Mouse (Mus musculus) megakaryocyte, embryonic 14.5 days (primary cell): ENCODE results near the gene Naaa.

Experiments
- FLI1 ChIP-seq: IDR thresholded peaks from 2 replicates; pipeline ENCODE4 v1.6.1; 2012; ENCODE audit warnings: low read length, inconsistent platforms, mixed read lengths
- GATA1 ChIP-seq: IDR thresholded peaks from 3 replicates; pipeline ENCODE4 v1.6.1; 2012; ENCODE audit warnings: mixed read lengths, low read length, inconsistent platforms, borderline replicate concordance

- TF ChIP-seq GATA1 (no peak), FLI1 (no peak)
Observed at GRCm38 (mm10) chr5:92323264-92323663, 45.3 kb upstream of the Naaa start.
